Mouse (Mus musculus): Measurements from ENCODE around the gene Pla2g16. TPM values are rescaled to one million over a fixed set of nuclear protein-coding genes. Genes with fewer than 3 reads are reported as not detected.

Pla2g16 gene
- polyA plus RNA-seq, 1 experiment from 2014 or later = 2.7 TPM

DNA sequence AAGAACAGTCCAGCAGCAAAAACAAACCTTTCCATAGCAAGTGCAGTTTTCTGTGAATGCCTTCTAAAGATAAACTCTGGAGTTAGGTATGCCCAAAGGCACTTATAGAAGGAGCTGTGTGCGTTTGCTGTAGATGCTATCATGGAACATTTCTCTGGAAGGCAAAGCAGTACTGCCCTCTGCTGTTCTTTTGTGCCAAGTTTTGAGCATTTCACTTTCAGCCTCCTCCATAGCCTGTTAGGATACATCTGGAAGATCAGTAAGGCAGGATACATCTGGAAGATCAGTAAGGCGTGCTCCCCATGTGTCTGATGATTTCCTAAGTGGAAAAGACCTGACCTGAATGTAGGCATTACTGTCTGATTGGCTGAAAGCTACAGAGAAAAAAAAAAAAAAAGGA is 38.3 kb downstream of the Pla2g16 start:
- H3K36me3 ChIP-seq (ENCODE audit: control insufficient read depth, insufficient read depth, low read length) = no peaks in the 10 kb centered on the region
- ATAC-seq (ENCODE audit: low FRiP score) (no peak), DNase-seq (ENCODE audit: low spot score) (peak; percentile 39)
- H3K27ac ChIP-seq (ENCODE audit: low read depth, low read length) = no peak overlapping the region
- H3K9me3 ChIP-seq (ENCODE audit: control insufficient read depth, low read length) = no peaks in the 10 kb centered on the region
- H3K27me3 ChIP-seq (ENCODE audit: control insufficient read depth, insufficient read depth, low read length) = no peaks in the 10 kb centered on the region
- H3K9ac ChIP-seq (ENCODE audit: low read depth, low read length) = no peak overlapping the region
- no peaks in the 10 kb centered on the region for H3K4me1 ChIP-seq (replicated peaks; ENCODE audit: control insufficient read depth, insufficient read depth, low read length)
- H3K4me2 ChIP-seq (replicated peaks; ENCODE audit: low read depth, low read length) = no peak overlapping the region
- 22% methylated on average over 2 of the region's 2 CpGs for WGBS
- H3K4me3 ChIP-seq (ENCODE audit: low read depth, low read length) = no peak overlapping the region

DNA sequence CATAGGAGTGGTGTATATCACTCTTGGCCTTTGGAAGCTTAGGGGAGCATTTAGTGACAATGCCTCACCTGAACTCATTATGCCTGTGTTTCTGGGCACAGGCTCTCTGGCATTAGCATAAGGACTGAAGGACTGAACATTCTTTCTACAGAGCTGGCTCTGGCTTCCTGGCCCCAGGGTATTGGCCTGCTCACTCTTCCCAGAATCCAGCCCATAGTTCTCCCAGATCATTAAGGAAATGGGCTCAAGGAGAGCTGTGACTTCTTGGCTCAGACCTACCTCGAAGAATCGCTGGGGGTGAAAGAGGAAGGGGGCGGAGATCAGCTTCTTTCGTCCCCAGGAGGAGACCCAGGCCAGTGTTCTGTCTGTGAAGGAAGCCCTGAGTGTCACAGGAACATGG is 41.2 kb downstream of the Pla2g16 start:
- WGBS = 65% methylated on average over 4 of the region's 4 CpGs
- ATAC-seq (ENCODE audit: low FRiP score) (no peak), DNase-seq (ENCODE audit: low spot score) (no peak)
- Histone ChIP-seq H3K4me3 (ENCODE audit: low read depth, low read length) (no peak overlapping the region), H3K9ac (ENCODE audit: low read depth, low read length) (no peak overlapping the region), H3K4me2 (replicated peaks; ENCODE audit: low read depth, low read length) (no peak overlapping the region), H3K9me3 (ENCODE audit: control insufficient read depth, low read length) (no peaks in the 10 kb centered on the region), H3K4me1 (replicated peaks; ENCODE audit: control insufficient read depth, insufficient read depth, low read length) (no peaks in the 10 kb centered on the region), H3K27me3 (ENCODE audit: control insufficient read depth, insufficient read depth, low read length) (no peaks in the 10 kb centered on the region), H3K36me3 (ENCODE audit: control insufficient read depth, insufficient read depth, low read length) (no peaks in the 10 kb centered on the region), H3K27ac (ENCODE audit: low read depth, low read length) (no peak overlapping the region)

DNA sequence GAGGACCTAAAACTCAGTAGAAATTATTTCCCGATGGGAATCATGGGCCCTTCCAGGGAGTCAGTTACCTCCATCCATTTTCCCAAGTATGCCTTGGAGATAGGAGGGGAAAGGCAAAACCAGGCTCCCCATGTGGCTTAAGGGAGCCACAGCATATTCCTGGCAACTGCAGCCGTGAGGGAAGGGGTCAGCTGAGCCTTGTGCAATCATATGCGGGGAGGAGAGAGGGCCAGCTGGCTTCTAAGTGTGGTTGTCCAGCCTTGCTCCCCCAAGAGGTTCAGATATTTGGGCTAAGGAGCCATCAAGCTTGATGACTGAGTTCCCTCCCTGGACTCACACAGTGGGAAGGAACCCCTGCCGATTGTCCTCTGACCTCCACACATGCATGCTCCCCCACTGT is 44.3 kb downstream of the Pla2g16 start:
- H3K9me3 ChIP-seq (ENCODE audit: control insufficient read depth, low read length) = no peaks in the 10 kb centered on the region
- H3K27ac ChIP-seq (ENCODE audit: low read depth, low read length) = no peak overlapping the region
- no peaks in the 10 kb centered on the region for H3K4me1 ChIP-seq (replicated peaks; ENCODE audit: control insufficient read depth, insufficient read depth, low read length)
- 79% methylated on average over 4 of the region's 4 CpGs for WGBS
- DNase-seq (ENCODE audit: low spot score) (no peak), ATAC-seq (ENCODE audit: low FRiP score) (no peak)
- no peaks in the 10 kb centered on the region for H3K36me3 ChIP-seq (ENCODE audit: control insufficient read depth, insufficient read depth, low read length)
- H3K4me3 ChIP-seq (ENCODE audit: low read depth, low read length) = no peak overlapping the region
- H3K4me2 ChIP-seq (replicated peaks; ENCODE audit: low read depth, low read length) = no peak overlapping the region
- peaks cover 3% of the 10 kb centered on the region for H3K27me3 ChIP-seq (ENCODE audit: control insufficient read depth, insufficient read depth, low read length)
- H3K9ac ChIP-seq (ENCODE audit: low read depth, low read length) = no peak overlapping the region

DNA sequence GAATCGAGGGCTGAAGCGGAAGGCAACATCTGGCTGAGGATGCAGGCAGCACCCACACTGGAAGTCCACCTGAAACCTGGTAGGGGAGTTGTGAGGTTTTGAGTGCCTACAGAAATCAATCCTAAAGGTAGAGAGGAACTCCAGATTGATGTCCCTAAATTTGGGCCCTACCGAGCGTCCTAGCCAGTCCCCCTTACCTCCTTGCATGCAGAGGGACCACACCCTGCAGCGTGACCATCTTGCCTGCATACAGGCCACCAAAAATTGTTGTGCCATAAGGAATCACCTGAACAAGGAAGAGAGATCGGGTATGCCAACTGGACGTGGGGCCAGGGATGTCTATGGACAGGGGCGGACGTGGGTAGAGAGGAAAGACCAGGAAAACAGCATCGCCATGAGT is 46.8 kb downstream of the Pla2g16 start:
- Histone ChIP-seq H3K4me1 (replicated peaks; ENCODE audit: control insufficient read depth, insufficient read depth, low read length) (0 out of 2 replicates have a peak, but pooled peaks cover 2% of the 10 kb centered on the region), H3K27me3 (ENCODE audit: control insufficient read depth, insufficient read depth, low read length) (peaks cover 3% of the 10 kb centered on the region), H3K36me3 (ENCODE audit: control insufficient read depth, insufficient read depth, low read length) (no peaks in the 10 kb centered on the region), H3K4me2 (replicated peaks; ENCODE audit: low read depth, low read length) (no peak overlapping the region), H3K27ac (ENCODE audit: low read depth, low read length) (no peak overlapping the region), H3K9ac (ENCODE audit: low read depth, low read length) (no peak overlapping the region), H3K9me3 (ENCODE audit: control insufficient read depth, low read length) (no peaks in the 10 kb centered on the region), H3K4me3 (ENCODE audit: low read depth, low read length) (no peak overlapping the region)
- DNase-seq (ENCODE audit: low spot score) (no peak), ATAC-seq (ENCODE audit: low FRiP score) (no peak)
- 90% methylated on average over 10 of the region's 10 CpGs for WGBS

DNA sequence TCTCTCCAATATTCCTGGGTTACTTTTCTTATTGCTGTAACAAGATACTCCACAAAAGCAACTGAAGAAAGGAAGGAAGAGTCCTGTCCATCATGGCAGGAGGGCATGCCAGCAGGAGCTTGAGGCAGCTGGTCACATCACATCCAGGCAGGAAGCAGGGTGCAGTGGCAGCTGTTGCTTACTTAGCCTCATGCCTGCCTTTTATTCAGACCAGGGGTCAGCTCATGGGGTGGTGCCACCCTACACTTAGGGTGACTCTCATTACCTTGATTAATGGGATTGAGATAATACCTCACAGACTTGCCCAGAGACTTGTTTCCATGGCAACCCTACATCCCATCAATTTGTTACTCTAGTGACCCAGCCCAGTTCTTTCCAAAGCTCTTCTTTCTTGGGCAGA is 47.8 kb downstream of the Pla2g16 start:
- 0 out of 2 replicates have a peak, but pooled peaks cover 2% of the 10 kb centered on the region for H3K4me1 ChIP-seq (replicated peaks; ENCODE audit: control insufficient read depth, insufficient read depth, low read length)
- H3K9ac ChIP-seq (ENCODE audit: low read depth, low read length) = no peak overlapping the region
- no peak overlapping the region for H3K4me2 ChIP-seq (replicated peaks; ENCODE audit: low read depth, low read length)
- H3K9me3 ChIP-seq (ENCODE audit: control insufficient read depth, low read length) = no peaks in the 10 kb centered on the region
- no peak for ATAC-seq (ENCODE audit: low FRiP score)
- no peaks in the 10 kb centered on the region for H3K36me3 ChIP-seq (ENCODE audit: control insufficient read depth, insufficient read depth, low read length)
- no peak overlapping the region for H3K4me3 ChIP-seq (ENCODE audit: low read depth, low read length)
- no peak for DNase-seq (ENCODE audit: low spot score)
- no peak overlapping the region for H3K27ac ChIP-seq (ENCODE audit: low read depth, low read length)
- H3K27me3 ChIP-seq (ENCODE audit: control insufficient read depth, insufficient read depth, low read length) = peaks cover 3% of the 10 kb centered on the region

DNA sequence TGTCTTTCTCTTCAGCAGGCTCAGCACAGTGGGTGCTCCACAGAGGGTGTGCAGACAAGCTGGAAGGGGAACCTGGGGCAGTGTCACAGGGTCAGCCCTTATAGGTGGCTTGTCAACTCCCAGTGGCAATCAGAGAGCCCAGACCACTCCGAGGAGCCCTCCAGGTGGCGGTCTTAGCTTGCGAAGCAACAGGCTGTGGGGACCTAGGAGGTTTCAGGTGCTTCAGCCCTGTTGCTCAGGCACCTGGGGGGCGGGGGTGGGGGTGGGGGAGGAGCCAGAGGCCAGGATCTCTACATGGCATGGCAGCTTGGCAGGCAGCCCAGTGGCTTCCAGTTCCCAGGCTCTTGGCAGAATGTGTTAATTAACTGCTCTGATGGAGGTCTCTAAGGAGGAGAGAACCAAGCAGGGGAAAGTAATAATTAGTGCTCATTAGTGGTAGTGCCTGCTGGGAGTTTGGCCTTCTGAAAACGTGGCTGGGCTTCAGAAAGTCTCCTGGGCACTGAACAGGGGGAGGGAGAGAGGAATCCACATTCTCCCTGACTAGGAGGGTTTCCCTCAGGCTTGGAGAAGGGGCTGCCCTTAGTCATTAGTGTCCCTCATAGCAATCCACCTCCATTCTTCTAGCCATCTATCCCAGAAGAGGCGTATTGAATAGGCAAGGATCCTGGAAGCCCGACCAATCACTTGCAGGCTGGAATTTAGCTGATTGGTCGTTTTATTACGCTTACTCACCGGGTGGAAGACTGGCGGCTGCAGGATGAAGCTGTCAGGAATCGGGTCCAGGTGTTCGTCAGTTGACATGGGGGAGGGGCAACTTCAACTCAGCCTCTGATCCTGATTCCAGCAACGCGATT is 48.9 kb downstream of the Pla2g16 start:
- DNase-seq (ENCODE audit: low spot score) = peak; percentile 24
- H3K9ac ChIP-seq (ENCODE audit: low read depth, low read length) = no peak overlapping the region
- H3K4me2 ChIP-seq (replicated peaks; ENCODE audit: low read depth, low read length) = peak overlapping the region; percentile 44
- 0 out of 2 replicates have a peak, but pooled peaks cover 2% of the 10 kb centered on the region for H3K4me1 ChIP-seq (replicated peaks; ENCODE audit: control insufficient read depth, insufficient read depth, low read length)
- peaks cover 3% of the 10 kb centered on the region for H3K27me3 ChIP-seq (ENCODE audit: control insufficient read depth, insufficient read depth, low read length)
- peak overlapping the region; percentile 17; the same call in 1 of the 2 replicates for H3K4me3 ChIP-seq (ENCODE audit: low read depth, low read length)
- H3K9me3 ChIP-seq (ENCODE audit: control insufficient read depth, low read length) = no peaks in the 10 kb centered on the region
- H3K27ac ChIP-seq (ENCODE audit: low read depth, low read length) = no peak overlapping the region; the same call in 1 of the 2 replicates
- peak; percentile 70 for ATAC-seq (ENCODE audit: low FRiP score)
- 5% methylated on average over 15 of the region's 15 CpGs for WGBS
- no peaks in the 10 kb centered on the region for H3K36me3 ChIP-seq (ENCODE audit: control insufficient read depth, insufficient read depth, low read length)

DNA sequence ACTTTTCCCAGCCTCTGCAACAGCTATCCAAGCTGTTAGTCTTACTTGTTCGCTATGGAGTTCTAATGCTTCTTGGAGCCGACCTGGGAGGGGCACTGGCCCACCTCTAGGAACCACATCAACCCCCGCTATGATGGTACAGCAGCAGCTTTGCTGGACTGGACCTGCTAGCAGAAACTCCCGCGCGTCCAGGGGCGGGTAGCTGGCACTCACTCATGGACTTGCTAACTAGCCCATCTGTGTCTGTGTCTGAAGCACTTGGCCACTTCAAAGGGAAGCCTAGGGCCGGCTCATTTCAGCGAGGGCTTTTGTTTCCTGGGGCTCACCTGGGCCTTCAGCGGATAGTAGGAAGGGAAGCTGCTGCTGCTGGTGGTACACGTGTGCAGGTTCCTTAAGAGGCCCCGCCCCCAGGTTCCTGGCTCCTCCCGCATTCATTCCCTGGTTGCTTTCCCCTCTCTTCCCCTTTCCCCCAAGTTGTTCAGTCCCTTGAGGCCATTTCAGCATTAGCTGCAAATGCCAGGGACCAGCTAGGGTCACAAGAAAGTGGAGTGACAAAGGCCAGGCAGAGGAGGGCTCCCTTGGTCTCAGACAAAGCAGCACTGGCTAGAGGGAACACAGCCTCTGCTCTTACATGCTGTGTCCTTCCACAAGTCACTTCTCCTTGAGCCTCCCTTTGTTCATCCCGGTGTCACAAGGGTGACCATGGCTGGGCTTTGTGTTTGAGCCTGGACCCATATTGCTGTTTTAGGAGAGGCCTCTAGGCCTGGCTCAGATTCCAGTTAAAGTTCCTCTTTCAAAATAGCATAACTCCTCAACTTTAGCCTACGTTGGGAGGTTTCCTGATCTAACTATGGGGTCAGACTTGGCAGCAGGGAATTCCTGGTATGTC is 49.8 kb downstream of the Pla2g16 start, which contains the start of gene Lgals12:
TSS of gene Lgals12 (minus strand) at position 393 of the 889 bp plus-strand sequence.
- Histone ChIP-seq H3K27me3 (ENCODE audit: control insufficient read depth, insufficient read depth, low read length) (peaks cover 9% of the 10 kb centered on the region), H3K27ac (ENCODE audit: low read depth, low read length) (no peak within 1 kb of the TSS; the same call in 1 of the 2 replicates), H3K36me3 (ENCODE audit: control insufficient read depth, insufficient read depth, low read length) (no peaks in the 10 kb centered on the region), H3K4me2 (replicated peaks; ENCODE audit: low read depth, low read length) (peak within 1 kb of the TSS; percentile 44), H3K9ac (ENCODE audit: low read depth, low read length) (no peak within 1 kb of the TSS), H3K9me3 (ENCODE audit: control insufficient read depth, low read length) (no peaks in the 10 kb centered on the region), H3K4me3 (ENCODE audit: low read depth, low read length) (peak within 1 kb of the TSS; percentile 17; the same call in 1 of the 2 replicates), H3K4me1 (replicated peaks; ENCODE audit: control insufficient read depth, insufficient read depth, low read length) (0 out of 2 replicates have a peak, but pooled peaks cover 2% of the 10 kb centered on the region)
- peak; percentile 39; the same call in 1 of the 2 replicates for ATAC-seq (ENCODE audit: low FRiP score)
- DNase-seq (ENCODE audit: low spot score) = peak; percentile 31
- 9% methylated on average over 15 of the region's 15 CpGs for WGBS

DNA sequence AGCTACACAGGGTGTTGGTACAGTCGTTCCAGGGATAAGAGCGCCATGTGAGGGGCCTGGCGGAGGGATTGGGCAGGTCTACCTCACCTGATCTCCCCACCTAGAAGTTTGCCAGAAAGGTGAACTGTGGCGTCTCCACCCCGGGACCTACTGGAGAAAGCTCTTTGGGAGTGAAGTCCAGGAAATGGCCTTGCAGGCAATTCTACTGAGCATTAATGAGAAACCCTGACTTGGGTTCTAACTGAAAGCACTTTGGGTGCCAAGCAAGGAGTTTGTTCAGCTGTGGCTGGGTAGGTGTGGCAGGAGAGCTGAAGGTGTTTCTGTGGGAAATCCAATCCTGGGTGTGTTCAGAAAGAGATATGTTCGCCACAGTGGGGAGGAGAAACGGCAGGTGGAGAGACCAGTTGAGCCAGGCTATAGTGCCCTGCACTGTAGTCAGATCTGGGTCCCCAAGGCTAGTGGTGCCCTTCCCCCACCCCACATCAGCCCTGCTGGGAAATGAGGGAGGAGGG is 50.5 kb downstream of the Pla2g16 start:
- Histone ChIP-seq H3K4me2 (replicated peaks; ENCODE audit: low read depth, low read length) (no peak overlapping the region), H3K4me3 (ENCODE audit: low read depth, low read length) (no peak overlapping the region), H3K36me3 (ENCODE audit: control insufficient read depth, insufficient read depth, low read length) (no peaks in the 10 kb centered on the region), H3K9me3 (ENCODE audit: control insufficient read depth, low read length) (no peaks in the 10 kb centered on the region), H3K9ac (ENCODE audit: low read depth, low read length) (no peak overlapping the region), H3K27me3 (ENCODE audit: control insufficient read depth, insufficient read depth, low read length) (peaks cover 12% of the 10 kb centered on the region), H3K27ac (ENCODE audit: low read depth, low read length) (no peak overlapping the region), H3K4me1 (replicated peaks; ENCODE audit: control insufficient read depth, insufficient read depth, low read length) (0 out of 2 replicates have a peak, but pooled peaks cover 2% of the 10 kb centered on the region)
- no peak for DNase-seq (ENCODE audit: low spot score)
- WGBS = 80% methylated on average over 7 of the region's 7 CpGs
- no peak for ATAC-seq (ENCODE audit: low FRiP score)

Measured in hindbrain, embryonic 11.5 days (tissue).